Mouse (Mus musculus) thymus, adult 2 months (tissue): ENCODE results near the gene Zfp987. TPM values are rescaled to one million over a fixed set of nuclear protein-coding genes. Genes with fewer than 3 reads are reported as not detected.
"Not testable (repeated sequence)": the region's sequence is repeated elsewhere in the genome, so short reads cannot be mapped to it uniquely, and the experiment has no call there.

ENCODE experiments used
- DNase-seq: peaks from one replicate; pipeline ENCODE4 v3.0.0; 2021
- H3K27ac ChIP-seq: fragments of 200-500 bp; 2 replicates; pipeline ENCODE4 v1.5.1; 2012; ENCODE audit warnings: low read length, control low read depth; ENCODE audit not compliant: control insufficient read depth, insufficient read depth
- H3K27me3 ChIP-seq: fragments of 200-500 bp; 2 replicates; pipeline ENCODE4 v1.6.1; 2012; ENCODE audit warnings: mild to moderate bottlenecking, low read length, moderate library complexity, mixed read lengths; ENCODE audit not compliant: control insufficient read depth, insufficient read depth
- H3K36me3 ChIP-seq: fragments of 200-500 bp; 2 replicates; pipeline ENCODE4 v1.6.1; 2012; ENCODE audit warnings: mild to moderate bottlenecking, low read length, moderate library complexity; ENCODE audit not compliant: control insufficient read depth, insufficient read depth
- H3K4me1 ChIP-seq: fragments of 200-500 bp; replicated peaks from 2 replicates; pipeline ENCODE4 v1.6.1; 2012; ENCODE audit warnings: low read length; ENCODE audit not compliant: control insufficient read depth, insufficient read depth
- H3K4me3 ChIP-seq: fragments of 200-500 bp; 2 replicates; pipeline ENCODE4 v1.5.1; 2012; ENCODE audit warnings: mild to moderate bottlenecking, low read length, control low read depth, moderate library complexity; ENCODE audit not compliant: control insufficient read depth, insufficient read depth
- WGBS: fragments of 180-500 bp; shearing (Covaris S2); methylation state at CpG from one replicate; pipeline ENCODE4 v1.1.7; 2018; 5-methylcytosine and 5-hydroxymethylcytosine counted together
- polyA plus RNA-seq: library from polyadenylated mRNA; depleted of rRNA; stranded (reverse); fragments of >200 nt; gene quantifications from 2 replicates; pipeline ENCODE4 v1.2.3, GENCODE M21; 2012

Gene Zfp987
- polyA plus RNA-seq, 1 experiment: not detected

- H3K4me1 ChIP-seq, H3K27me3 ChIP-seq, DNase-seq, H3K36me3 ChIP-seq, H3K4me3 ChIP-seq, H3K27ac ChIP-seq: not testable (repeated sequence)
- WGBS: 78% methylated on average over 5 of the region's 5 CpGs
Measured at GRCm38 (mm10) chr4:146064807-146065206, 32.3 kb upstream of the Zfp987 start.

DNA sequence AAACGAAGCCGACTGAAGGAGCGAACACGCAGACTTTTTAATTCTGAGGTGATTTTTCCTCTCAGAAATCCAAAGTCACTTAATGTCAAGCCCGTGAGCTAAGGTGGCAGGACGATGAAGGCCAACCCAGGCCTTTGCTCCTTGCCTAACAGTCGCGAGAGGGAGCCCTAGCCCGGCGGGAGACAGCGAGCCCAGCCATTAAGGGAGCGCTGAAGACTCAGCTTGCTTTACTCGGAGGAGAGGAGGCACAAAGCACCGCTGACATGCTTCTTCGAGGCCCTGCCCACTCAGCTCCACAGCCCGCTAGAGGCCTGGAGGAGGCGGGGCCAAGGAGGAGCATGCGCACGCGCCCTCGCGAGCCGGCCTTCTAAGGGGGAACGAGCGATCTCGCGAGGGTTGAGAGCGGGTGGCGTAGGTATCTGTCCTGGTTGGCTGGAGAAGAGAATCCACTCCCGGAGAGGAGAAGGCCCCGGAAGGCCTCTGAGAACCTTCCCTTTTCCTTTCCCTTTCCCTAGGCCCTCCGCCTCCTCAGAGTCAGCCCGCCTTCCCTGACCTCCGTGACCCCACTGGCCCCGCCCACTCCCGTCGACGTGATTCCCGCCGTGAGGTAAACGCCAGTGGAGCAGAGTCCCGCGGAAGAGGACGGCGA lies 30.0 kb upstream of the Zfp987 start:
- DNase-seq: not testable (repeated sequence)
- 49% methylated on average over 45 of the region's 45 CpGs for WGBS

GRCm38 (mm10) chr4:146067594-146067993 lies 29.5 kb upstream of the Zfp987 start:
- H3K27ac ChIP-seq, H3K27me3 ChIP-seq, H3K4me1 ChIP-seq, H3K36me3 ChIP-seq, H3K4me3 ChIP-seq, DNase-seq: not testable (repeated sequence)
- 51% methylated on average over 55 of the region's 55 CpGs for WGBS

More for the DNA sequence above, 30.0 kb upstream of the Zfp987 start:
- H3K4me3 ChIP-seq, H3K4me1 ChIP-seq, H3K27ac ChIP-seq, H3K36me3 ChIP-seq, H3K27me3 ChIP-seq: not testable (repeated sequence)

DNA sequence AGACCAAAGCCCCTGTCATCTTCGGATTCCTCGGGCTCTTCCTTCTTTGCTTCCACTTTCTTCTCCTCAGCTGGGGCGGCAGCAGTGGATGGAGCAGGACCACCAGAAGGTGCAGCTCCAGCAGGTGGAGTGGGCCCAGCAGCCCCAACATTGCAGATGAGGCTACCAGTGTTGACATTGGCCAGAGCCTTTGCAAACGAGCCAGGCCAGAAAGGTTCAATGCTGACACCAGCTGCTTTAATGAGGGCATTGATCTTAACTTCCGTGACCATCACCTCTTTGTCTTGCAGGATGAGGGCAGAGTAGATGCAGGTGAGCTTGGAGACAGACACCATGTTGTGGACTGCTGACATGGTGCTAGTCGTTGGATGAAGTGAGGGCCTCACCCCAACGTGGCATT lies 23.8 kb upstream of the Zfp987 start:
- not testable (repeated sequence) for H3K36me3 ChIP-seq, H3K4me3 ChIP-seq, H3K27me3 ChIP-seq, H3K4me1 ChIP-seq, DNase-seq, H3K27ac ChIP-seq
- WGBS: 83% methylated on average over 7 of the region's 7 CpGs

DNA sequence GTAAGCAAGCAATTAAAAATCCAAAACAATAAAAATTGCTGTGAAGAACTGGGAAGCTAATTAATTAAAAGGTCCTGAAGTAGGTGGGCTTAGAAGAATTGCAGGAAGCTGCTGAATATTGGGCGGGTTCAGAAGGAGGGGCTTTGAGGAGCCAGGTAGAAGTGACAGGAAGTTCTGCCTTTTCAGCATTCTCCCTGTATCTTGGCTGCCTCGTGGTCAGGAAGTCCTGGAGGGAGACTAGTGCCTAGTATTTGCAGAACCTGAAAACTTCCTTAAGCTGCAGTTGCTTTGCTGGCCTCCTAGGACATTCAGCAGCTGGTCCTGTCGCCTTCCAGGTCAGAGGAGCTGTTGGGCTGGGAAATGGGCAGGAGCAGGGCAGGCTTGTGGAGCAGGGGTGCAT lies 4.3 kb downstream of the Zfp987 start:
- H3K4me3 ChIP-seq, H3K27me3 ChIP-seq, H3K36me3 ChIP-seq, H3K4me1 ChIP-seq, DNase-seq, H3K27ac ChIP-seq: not testable (repeated sequence)
- WGBS: 37% methylated on average over 3 of the region's 3 CpGs

- DNase-seq, H3K4me1 ChIP-seq, H3K4me3 ChIP-seq, H3K27me3 ChIP-seq, H3K27ac ChIP-seq, H3K36me3 ChIP-seq: not testable (repeated sequence)
- WGBS: no CpG with 5 or more reads among the region's 6 CpGs
Measured at GRCm38 (mm10) chr4:146156524-146156923, 59.4 kb downstream of the Zfp987 start, which contains the start of gene Zfp600. Gene Zfp600, plus strand, starts transcription at chr4:146156824.

DNA sequence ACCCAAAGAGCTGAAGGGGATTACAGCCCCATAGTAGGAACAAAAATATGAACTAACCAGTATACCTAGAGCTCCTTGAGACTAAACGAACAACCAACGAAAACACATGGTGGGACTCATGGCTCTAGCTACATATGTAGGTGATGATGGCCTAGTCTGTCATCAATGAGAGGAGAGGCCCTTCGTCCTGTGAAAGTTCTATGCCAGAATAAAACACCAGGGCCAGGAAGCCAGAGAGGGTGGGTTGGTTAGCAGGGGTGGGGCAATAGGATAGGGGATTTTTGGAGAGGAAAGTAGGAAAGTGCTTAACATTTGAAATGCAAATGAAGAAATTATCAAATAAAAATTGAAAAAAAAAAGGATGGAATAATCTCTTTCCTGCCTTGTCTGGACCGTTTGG lies 65.8 kb downstream of the Zfp987 start:
- not testable (repeated sequence) for H3K27me3 ChIP-seq, H3K4me1 ChIP-seq, H3K27ac ChIP-seq, H3K36me3 ChIP-seq, DNase-seq, H3K4me3 ChIP-seq
- 84% methylated on average over 4 of the region's 4 CpGs for WGBS

DNA sequence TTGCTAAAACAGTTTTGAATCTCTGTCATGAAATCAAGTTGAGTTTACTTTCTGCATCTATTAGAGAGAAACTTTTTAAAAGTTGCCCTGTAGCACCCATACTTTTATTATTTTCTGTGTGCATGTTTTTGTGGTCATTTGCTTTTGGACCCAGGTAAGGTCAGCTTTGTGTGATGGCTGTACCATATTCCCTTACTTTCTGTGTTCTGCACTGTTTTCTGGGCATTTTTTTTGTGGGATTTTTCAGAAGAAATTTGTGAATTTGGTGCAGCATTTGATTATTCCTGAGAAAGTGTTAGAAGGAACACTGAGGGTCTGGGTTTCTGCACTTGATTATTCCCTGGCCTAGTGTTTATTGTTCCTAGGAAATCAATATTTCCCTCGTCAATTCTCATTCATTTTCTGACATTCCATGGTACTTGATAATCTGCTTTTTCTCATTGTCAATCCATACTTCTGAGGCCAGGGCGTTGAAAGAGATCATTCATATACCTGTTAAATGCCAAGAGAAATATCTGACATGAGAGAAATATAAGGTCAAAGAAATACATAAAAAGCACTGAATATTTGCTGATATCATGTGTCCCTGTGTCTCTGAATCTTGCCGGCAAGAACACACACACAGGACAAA lies 70.2 kb downstream of the Zfp987 start:
- H3K4me1 ChIP-seq, H3K4me3 ChIP-seq, H3K27me3 ChIP-seq, DNase-seq, H3K36me3 ChIP-seq, H3K27ac ChIP-seq: not testable (repeated sequence)
- 83% methylated on average over 3 of the region's 3 CpGs for WGBS

GRCm38 (mm10) chr4:146167879-146168532 lies 70.9 kb downstream of the Zfp987 start:
- not testable (repeated sequence) for H3K27me3 ChIP-seq, DNase-seq, H3K27ac ChIP-seq, H3K4me3 ChIP-seq, H3K36me3 ChIP-seq, H3K4me1 ChIP-seq
- 86% methylated on average over 10 of the region's 10 CpGs for WGBS

GRCm38 (mm10) chr4:146168730-146169215 lies 71.7 kb downstream of the Zfp987 start:
- not testable (repeated sequence) for H3K36me3 ChIP-seq, DNase-seq, H3K4me1 ChIP-seq, H3K27ac ChIP-seq, H3K4me3 ChIP-seq, H3K27me3 ChIP-seq
- no CpG with 5 or more reads among the region's 2 CpGs for WGBS
